Mouse (Mus musculus): ENCODE measurements around the gene Ugcg.

The Ugcg gene

DNA sequence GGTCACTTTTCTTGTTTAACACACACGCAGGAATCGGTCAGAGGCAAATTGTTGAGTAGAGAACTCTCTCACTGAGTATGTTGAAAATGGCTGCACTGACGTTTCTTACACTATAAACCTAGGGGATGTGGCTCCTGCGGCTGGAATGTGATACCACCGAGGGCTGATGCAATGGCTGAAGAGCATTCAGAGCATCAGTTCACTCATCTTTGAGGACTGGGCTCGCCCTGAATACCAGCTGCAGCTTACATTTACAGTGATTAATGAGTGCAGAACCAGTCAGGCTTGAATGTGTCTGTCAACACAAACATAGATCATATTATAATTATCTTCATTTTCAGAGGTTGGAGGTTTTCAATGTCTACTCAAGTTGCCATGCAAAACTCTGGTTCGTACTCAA, 29.1 kb downstream of the Ugcg start:
- in situ Hi-C loops (cut with MboI; ENCODE audit: unreplicated experiment in 2 of 2) = no loop called here

DNA sequence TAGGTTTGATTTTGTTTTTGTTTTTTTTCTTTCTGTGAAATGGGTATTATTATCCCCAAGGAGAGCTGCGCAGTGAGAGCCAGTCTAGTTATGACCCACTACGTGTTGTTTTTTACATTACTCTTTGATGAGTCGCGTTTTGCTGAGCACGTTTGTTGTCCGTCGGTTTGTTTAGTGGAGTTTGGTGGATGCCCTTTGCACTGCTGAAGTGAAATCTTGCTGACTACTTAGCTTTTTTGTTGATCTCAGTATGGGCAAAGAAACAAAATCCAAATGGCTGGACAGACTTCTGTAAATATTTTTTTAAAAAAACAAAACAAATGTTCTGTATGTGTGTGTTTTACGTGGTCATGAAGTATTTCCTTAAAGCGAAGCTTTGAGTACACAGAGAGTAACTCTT, 33.2 kb downstream of the Ugcg start:
- in situ Hi-C loops (cut with MboI; ENCODE audit: unreplicated experiment in 2 of 2) = no loop called here

GRCm38 (mm10) chr4:59223055-59223615, 34.1 kb downstream of the Ugcg start:
- in situ Hi-C loops (cut with MboI; ENCODE audit: unreplicated experiment in 2 of 2) = no loop called here

DNA sequence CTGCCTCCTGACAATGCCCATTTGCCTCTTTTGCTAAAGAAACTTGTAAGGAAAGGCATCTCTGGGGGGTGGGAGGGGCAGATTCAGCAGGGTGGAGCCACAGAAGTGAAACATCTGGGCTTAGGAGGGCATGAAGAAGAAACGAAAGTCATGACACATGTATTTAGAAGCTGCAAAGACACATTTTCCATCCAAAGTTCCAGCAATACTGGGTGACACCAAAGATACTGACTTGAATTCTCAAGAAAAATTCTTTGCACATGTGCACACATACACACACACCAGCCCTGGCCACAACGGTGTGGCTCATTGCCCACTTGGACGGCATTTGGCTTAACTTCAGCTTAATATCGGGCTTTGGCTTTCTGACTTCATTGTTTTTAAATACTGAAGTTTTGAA, 35.8 kb downstream of the Ugcg start:
- in situ Hi-C loops (cut with MboI; ENCODE audit: unreplicated experiment in 2 of 2) = no loop called here

DNA sequence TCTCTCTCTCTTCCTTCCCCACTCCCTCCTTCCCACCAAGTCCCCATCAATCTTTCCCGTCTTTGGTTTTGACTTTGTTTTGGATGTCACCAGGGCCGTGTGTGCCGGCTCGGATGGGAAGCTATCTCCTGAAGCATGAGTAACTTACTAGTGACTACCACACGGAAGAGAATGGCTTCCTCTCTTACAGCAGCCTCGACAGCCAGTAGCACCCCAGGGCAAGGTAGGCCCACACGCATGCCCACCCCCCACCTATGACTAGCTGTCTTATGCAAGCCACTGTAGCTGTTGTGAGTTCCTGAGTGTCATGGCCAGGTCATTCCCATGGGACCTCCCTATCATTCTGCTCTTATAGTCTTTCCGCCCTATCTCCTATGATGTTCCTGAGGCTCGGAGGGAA, 38.0 kb downstream of the Ugcg start:
- in situ Hi-C loops (cut with MboI; ENCODE audit: unreplicated experiment in 2 of 2) = no loop called here

- in situ Hi-C loops (cut with MboI; ENCODE audit: unreplicated experiment in 2 of 2) = no loop called here
These were observed 39.9 kb downstream of the Ugcg start for GRCm38 (mm10) chr4:59228951-59229350.

DNA sequence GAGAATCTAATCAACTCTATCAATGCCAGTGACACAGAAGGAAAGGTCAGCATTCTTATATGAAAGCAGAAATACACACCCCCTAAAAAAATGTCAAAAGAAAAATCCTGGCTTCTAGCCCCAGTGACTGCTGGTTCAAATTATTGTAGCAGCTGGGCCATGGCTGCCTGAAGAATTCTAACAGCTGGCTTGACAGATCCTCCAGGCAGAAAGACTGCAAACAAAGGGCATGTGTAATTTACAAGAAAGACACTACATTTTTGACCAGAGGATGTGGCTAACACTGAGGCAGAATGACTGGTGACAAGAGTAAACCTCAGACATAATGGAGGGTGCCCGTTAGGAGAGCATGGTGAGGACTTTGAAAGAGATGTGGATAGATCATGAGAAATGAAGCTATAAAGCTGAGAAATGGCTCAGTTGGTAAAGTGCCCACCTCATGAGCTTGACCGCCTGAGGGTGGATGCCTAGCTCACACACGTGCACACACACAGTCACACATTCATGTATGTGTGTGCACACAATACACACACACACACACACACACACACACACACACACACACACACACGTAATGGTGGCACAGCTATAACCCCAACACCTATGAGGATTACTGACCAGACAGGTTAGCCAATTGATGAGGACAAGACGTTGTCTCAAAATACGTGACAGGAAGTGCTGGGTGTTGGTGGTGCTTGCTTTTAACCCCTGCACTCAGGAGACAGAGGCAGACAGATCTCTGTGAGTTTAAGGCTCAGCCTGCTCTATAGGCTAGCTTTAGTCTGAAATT, 42.4 kb downstream of the Ugcg start:
- in situ Hi-C loops (cut with MboI; ENCODE audit: unreplicated experiment in 2 of 2) = no loop called here

DNA sequence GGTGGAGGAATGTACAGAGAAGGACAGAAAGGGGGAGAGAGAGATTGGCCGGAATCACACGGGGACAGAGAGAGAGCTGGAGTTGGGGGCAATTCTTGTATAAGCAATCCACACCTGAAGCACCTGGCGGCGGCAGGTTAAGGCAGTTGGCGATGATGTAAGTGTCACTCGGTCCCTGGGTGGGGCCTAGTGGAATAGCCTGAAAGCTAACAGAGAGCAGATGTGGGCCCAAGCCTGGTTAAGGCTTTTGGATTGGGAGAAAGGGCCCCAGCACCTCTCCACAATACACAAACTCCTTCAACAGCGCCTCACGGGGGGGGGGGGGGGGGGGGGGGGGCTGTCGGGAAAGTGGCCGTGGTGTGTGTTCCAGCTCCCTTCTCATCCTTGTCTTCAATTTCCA, 45.0 kb downstream of the Ugcg start:
- in situ Hi-C loops (cut with MboI; ENCODE audit: unreplicated experiment in 2 of 2) = no loop called here

DNA sequence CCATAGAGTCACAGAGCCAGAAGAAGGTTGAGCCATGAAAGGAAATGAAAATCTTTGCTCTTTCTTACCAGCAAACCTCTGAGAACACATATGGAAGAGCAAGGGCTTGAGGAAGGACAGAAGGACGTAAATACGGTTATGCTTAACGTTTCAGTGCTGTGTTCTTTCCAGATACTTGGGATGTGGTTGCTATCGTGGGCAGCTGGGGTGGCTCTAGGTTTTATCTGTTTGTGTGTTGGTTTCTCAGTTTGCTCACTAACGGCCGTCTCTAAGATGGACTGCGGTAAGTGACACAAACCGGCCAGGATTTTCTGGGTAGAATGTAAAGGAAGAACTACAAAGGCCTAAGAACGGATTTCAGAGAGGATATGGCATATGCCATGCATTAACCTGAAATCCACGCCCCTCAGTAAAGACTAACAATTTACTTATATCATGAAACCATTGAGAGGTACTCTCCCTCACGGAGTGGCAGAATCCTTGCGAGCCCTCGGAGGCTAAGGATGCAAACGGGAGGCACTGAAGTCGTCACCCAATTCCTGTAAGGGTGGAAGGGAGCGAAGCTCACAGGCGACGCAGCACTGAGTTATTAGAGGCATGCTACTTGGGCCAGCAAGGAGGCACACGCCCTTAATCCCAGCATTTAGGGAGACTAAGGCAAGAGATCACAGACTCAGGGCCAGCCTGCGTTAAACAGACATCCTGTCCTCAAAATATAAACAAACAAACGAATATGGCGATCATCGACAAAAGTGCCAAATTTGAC, 45.6 kb downstream of the Ugcg start:
- in situ Hi-C loops (cut with MboI; ENCODE audit: unreplicated experiment in 2 of 2) = no loop called here

DNA sequence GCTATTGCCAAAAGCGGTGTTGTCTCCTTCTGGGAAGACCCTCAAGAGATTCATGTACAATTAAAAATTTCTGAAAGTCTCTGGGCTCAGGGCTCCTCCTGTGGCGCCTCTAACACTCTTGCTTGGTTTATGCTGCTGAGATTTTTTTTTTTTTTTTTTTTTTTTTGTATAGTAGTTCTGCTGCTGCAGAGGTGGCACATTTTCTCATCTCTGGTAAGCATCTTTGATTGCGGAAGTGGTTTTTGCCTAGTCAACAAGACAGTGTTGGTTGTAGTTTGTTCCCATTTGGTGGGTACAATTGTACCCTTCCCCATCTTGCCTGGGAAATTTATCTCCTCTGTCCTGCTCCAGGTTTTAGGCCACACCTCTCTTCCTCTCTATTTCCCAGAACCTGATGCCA, 47.3 kb downstream of the Ugcg start:
- in situ Hi-C loops (cut with MboI; ENCODE audit: unreplicated experiment in 2 of 2) = no loop called here

DNA sequence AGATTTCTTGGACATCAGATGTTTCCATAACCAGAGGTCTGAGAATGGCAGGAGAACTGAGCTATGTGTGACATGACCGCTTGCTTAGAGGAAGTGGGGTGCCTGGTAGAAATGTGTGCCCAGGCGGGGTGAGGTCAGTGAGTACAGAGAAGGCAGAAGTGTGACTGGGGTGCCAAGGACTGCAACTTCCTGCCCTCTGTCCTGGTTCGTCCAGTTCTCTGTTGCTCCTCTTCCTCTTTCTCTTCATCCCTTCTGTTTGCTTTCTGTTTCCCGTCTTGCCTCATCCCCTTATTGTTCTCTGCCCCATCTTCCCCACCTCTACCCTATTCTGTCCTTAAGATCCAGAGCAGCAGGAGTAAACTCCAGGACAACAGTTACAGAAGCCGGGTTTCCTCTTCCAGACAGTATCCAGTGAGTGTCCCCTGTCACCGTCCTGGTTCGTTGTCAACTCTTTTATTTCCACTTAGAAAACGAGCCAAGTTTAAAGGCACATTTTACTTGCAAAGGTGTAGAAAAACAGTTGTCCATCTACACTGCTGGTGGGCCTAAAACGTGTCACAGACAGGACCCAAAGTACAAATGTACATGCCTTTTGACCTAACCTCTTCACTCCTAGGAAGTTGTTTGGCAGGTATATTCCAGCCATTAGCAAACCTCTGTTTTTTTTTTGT, 49.7 kb downstream of the Ugcg start:
- in situ Hi-C loops (cut with MboI; ENCODE audit: unreplicated experiment in 2 of 2) = no loop called here

DNA sequence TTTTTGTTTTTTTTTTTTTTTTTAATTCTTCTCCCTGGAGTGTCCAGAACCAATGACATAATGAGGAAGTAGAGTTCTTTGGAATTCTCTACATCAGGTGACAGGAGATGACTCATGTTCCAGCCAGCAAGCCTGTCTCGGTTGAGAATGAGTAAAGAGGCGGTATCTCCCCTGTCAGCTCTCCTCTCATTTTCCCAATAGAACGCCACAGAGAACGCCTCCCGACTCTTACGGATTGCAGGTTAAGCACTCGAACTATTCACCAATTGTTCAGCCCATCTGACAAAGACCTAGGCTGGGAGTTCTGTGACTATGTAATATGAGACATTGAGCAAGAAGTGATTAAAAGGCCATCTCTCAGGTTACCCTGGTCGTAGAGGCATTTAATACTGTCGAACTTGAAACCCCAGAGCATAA, 50.3 kb downstream of the Ugcg start:
- in situ Hi-C loops (cut with MboI; ENCODE audit: unreplicated experiment in 2 of 2) = no loop called here

DNA sequence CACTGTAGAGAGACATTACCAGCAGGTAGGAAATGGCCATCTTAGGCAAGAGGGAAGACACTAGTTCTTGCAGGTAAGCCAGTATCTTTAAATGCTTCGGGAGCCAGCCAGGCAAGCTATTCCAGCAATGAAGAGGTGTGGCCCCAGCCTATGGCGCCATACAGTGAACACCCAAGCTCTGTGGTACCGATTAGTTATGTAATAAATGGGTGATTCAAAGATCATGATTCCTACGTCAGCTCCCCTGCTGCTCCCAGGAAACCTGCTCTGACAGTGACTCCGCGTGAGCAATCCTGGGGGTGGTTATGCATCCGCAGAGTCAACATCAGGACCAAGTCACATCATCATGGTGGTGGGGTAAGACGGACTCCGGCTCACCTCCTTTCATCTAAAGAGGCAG, 51.1 kb downstream of the Ugcg start:
- in situ Hi-C loops (cut with MboI; ENCODE audit: unreplicated experiment in 2 of 2) = no loop called here

GRCm38 (mm10) chr4:59241096-59241495, 52.0 kb downstream of the Ugcg start:
- in situ Hi-C loops (cut with MboI; ENCODE audit: unreplicated experiment in 2 of 2) = no loop called here

DNA sequence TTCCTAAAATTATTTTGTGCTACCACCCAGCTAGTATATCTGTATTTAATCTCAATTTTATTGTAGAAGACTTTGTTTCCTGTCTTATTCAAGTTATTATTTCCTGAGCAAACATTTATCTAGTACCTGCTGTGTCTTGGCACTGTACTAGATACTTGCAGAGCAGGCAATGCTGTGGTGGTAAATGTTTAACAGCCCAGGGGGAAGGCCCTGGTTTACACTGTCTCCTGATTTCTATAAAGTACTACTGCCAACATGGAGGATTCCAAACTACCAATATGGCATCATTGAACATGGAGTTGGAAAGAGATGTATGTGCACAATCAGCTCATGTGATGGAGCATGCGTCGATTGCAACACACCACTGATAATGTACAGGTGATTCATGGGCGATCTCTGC, 53.2 kb downstream of the Ugcg start:
- in situ Hi-C loops (cut with MboI; ENCODE audit: unreplicated experiment in 2 of 2) = no loop called here

GRCm38 (mm10) chr4:59243802-59244493, 54.9 kb downstream of the Ugcg start:
- in situ Hi-C loops (cut with MboI; ENCODE audit: unreplicated experiment in 2 of 2) = no loop called here

DNA sequence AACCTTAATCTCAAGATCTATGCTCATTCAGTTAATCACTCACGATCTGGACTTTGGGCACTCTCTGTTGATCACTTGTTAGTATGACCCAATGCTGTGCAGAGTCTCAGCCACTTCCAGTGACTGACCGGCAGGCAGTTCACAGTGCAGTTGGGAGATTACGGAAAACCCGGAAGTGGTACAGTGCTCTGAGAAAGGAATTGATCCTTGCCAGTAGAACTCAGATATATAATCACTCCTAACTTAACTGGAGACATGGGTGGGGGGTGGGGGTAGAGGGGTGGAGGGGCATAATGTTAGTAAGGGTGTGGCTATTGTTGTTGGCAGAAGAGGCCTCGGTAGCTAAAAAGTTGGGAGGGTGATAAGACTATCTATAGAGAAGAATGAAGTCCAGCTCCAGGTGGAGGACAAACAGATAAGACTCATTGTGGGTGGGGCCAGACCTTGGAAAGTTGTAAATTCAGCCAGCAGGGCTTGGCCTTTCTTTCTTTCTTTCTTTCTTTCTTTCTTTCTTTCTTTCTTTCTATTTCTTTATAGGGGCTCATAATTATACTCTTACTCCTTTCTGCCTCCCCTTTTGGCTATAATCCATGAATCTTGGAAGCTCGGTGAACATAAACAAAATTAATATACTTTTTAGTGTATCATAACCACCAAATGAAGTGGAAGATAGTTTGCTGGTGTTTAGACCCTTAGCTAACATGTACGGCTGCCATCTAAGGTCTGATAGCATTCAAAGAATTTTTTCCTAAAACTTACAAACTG, 55.9 kb downstream of the Ugcg start:
- in situ Hi-C loops (cut with MboI; ENCODE audit: unreplicated experiment in 2 of 2) = no loop called here

GRCm38 (mm10) chr4:59245776-59246175, 56.7 kb downstream of the Ugcg start:
- in situ Hi-C loops (cut with MboI; ENCODE audit: unreplicated experiment in 2 of 2) = no loop called here

DNA sequence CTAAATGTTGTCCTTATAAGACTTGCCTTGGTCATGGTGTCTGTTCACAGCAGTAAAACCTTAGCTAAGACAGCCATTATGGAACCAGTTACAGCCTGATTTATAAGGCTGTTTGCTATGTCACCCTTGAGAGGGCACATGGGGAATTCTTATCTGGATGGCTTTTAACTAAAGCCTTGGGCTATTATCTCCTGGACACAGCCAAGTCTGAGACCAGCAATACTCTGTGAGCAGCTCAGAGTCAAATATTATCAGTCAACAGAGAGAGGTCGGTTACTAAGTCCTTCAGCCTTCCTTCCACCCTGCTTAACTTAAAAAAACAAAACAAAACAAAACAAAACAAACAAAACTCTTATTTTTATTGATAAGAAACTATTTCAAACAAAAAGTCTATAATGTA, 58.5 kb downstream of the Ugcg start:
- in situ Hi-C loops (cut with MboI; ENCODE audit: unreplicated experiment in 2 of 2) = no loop called here

DNA sequence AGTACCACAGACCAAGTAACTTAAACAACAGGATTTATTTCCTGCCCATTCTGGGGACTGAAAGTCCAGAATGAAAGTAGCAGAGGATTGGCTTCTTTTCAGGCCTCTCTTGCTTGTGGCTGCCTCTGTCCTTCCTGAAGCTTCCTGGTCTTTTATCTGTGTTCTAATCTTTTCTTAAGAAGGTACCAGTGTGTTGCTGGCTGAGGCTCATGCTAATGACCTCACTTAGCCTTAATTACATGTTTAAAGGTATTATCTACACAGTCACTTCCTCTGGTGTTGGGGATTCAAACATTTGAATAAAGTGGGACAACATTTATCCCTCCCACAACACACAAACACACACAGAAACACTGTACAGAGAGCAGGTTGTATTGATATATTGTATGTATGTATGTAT, 59.0 kb downstream of the Ugcg start:
- in situ Hi-C loops (cut with MboI; ENCODE audit: unreplicated experiment in 2 of 2) = no loop called here
